Mouse (Mus musculus): ENCODE results near the gene Ctrc. TPM values are rescaled to one million over a fixed set of nuclear protein-coding genes. Genes with fewer than 3 reads are reported as not detected.
A peak's percentile ranks its signal among the peaks of the same experiment; 100 is the strongest.

The Ctrc gene
- total and polyA plus RNA-seq, 3 experiments, result not detected

DNA sequence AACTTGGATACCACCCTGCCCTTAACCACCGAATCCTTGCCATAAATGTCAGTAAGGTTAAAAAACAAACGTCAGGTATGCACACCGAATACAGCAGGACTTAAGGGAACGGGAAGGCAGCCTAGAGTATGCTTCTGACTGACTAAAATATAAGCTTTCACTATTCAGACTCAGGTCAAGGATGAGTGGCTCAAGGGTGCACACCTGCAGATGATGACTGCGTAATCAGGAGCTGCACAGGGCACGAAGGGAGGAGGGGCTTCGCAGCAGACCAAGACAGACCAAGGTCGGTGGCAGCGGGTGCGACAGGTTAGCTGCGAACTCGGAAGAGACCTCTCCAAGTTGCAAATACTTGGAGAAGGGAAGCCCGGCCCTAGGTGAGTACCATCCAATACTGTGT, 60.0 kb downstream of the Ctrc start:
- H3K4me1 ChIP-seq (ENCODE audit: control insufficient read depth in 1 of 2, insufficient read depth in 2 of 2), result peaks cover 6 to 38% of the 10 kb centered on the region in 2 experiments
- H3K4me3 ChIP-seq (replicated peaks in 1 of 3; ENCODE audit: low read depth in 2 of 3, low read length in 2 of 3, poor library complexity in 1 of 3), result no peak overlapping the region
- no peak for TF ChIP-seq CHD1 (IDR thresholded peaks at IDR 0.05; ENCODE audit: low read depth, low read length)
- 0 out of 2 replicates have a peak, but pooled peaks have one; percentile 41 for TF ChIP-seq IRF4 (IDR thresholded peaks at IDR 0.05; ENCODE audit: low read depth, low read length)
- TF ChIP-seq EP300 (IDR thresholded peaks at IDR 0.05; ENCODE audit: low read length), result peak; percentile 19; the same call in 1 of the 2 replicates
- TF ChIP-seq BHLHE40 (IDR thresholded peaks at IDR 0.05; ENCODE audit: low read depth, low read length), result peak; percentile 41; the same call in 1 of the 2 replicates
- no peak for TF ChIP-seq USF1 (IDR thresholded peaks at IDR 0.05; ENCODE audit: low read depth, low read length)
- no peak for TF ChIP-seq UBTF (IDR thresholded peaks at IDR 0.05; ENCODE audit: low read depth, low read length)
- no peak for TF ChIP-seq GABPA (IDR thresholded peaks at IDR 0.05; ENCODE audit: insufficient replicate concordance, low read depth, low read length)
- no peak for TF ChIP-seq CTCF (conservative IDR thresholded peaks at IDR 0.05 in 1 of 2, IDR thresholded peaks at IDR 0.05 in 1 of 2; ENCODE audit: low read depth in 2 of 2, low read length in 2 of 2)
- TF ChIP-seq TCF12 (IDR thresholded peaks at IDR 0.05; ENCODE audit: low read depth, low read length), result peak; percentile 66
- no peak for TF ChIP-seq TBP (conservative IDR thresholded peaks at IDR 0.05; ENCODE audit: low read depth, low read length)
- 0 out of 2 replicates have a peak, but pooled peaks have one; percentile 8 for TF ChIP-seq ETS1 (conservative IDR thresholded peaks at IDR 0.05; ENCODE audit: low read depth, low read length)
- H3K9ac ChIP-seq (ENCODE audit: insufficient read depth, low read depth), result no peak overlapping the region
- H3K36me3 ChIP-seq (replicated peaks in 1 of 2; ENCODE audit: control insufficient read depth in 1 of 2, insufficient read depth in 1 of 2, low read length in 1 of 2), result peaks cover 36 to 60% of the 10 kb centered on the region in 2 experiments
- DNase-seq (ENCODE audit: extremely low read depth), result peak; percentile 62
- dilution Hi-C loops (cut with MboI; ENCODE audit: extremely low pct_ligation_motif_present, extremely low pct_unique_long_range_greater_than_20kb, low sequenced_read_pairs) (no loop called here), in situ Hi-C loops (cut with MboI; ENCODE audit: low pct_ligation_motif_present, low pct_unique_long_range_greater_than_20kb, low sequenced_read_pairs) (no loop called here)
- H3K79me2 ChIP-seq (replicated peaks; ENCODE audit: control insufficient read depth, extremely low read depth, insufficient read depth, poor library complexity, severe bottlenecking), result no peaks in the 10 kb centered on the region
- no peak overlapping the region for H3K4me2 ChIP-seq (ENCODE audit: insufficient read depth, low read depth, poor library complexity, severe bottlenecking)
- no peaks in the 10 kb centered on the region for H3K27me3 ChIP-seq (replicated peaks)
- H3K27ac ChIP-seq (ENCODE audit: insufficient read depth, low read depth), result no peak overlapping the region
- no peaks in the 10 kb centered on the region for H3K9me3 ChIP-seq (replicated peaks; ENCODE audit: low read length)

DNA sequence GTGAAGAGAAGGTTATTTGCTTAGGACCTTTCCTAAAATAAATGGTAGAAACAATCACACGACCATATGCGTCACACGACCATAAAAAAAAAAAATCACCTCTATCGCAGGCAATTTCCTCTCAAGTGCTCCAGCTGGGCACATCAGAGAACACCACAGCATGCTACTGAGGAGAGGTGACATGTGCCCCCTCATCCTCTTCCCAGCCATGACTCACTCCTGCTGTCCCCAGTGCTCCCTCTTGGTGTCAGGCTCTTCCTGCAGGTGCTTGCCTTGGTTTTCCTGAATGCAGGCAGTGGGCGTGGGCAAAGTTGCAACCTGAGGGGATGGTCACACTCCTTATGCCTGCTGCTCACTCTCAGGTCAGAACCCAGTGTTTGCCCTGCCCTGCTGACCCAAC, 61.3 kb downstream of the Ctrc start:
- in situ Hi-C loops (cut with MboI; ENCODE audit: low pct_ligation_motif_present, low pct_unique_long_range_greater_than_20kb, low sequenced_read_pairs), result no loop called here
- no peak overlapping the region for H3K27ac ChIP-seq (ENCODE audit: insufficient read depth, low read depth)
- H3K9ac ChIP-seq (ENCODE audit: insufficient read depth, low read depth), result no peak overlapping the region
- DNase-seq (ENCODE audit: extremely low read depth), result no peak
- no peaks in the 10 kb centered on the region for H3K79me2 ChIP-seq (replicated peaks; ENCODE audit: control insufficient read depth, extremely low read depth, insufficient read depth, poor library complexity, severe bottlenecking)
- H3K4me3 ChIP-seq (replicated peaks in 1 of 3; ENCODE audit: low read depth in 2 of 3, low read length in 2 of 3, poor library complexity in 1 of 3), result no peak overlapping the region
- dilution Hi-C loops (cut with MboI; ENCODE audit: extremely low pct_ligation_motif_present, extremely low pct_unique_long_range_greater_than_20kb, low sequenced_read_pairs), result no loop called here
- H3K27me3 ChIP-seq (replicated peaks), result no peaks in the 10 kb centered on the region
- peaks cover 48 to 73% of the 10 kb centered on the region in 2 experiments for H3K36me3 ChIP-seq (replicated peaks in 1 of 2; ENCODE audit: control insufficient read depth in 1 of 2, insufficient read depth in 1 of 2, low read length in 1 of 2)
- no peak overlapping the region for H3K4me2 ChIP-seq (ENCODE audit: insufficient read depth, low read depth, poor library complexity, severe bottlenecking)
- peaks cover 6 to 35% of the 10 kb centered on the region in 2 experiments for H3K4me1 ChIP-seq (ENCODE audit: control insufficient read depth in 1 of 2, insufficient read depth in 2 of 2)
- TF ChIP-seq BHLHE40 (IDR thresholded peaks at IDR 0.05; ENCODE audit: low read depth, low read length) (no peak), SMC3 (IDR thresholded peaks at IDR 0.05; ENCODE audit: low read depth, low read length) (no peak), PAX5 (IDR thresholded peaks at IDR 0.05; ENCODE audit: low read length) (no peak), CTCF (conservative IDR thresholded peaks at IDR 0.05 in 1 of 2, IDR thresholded peaks at IDR 0.05 in 1 of 2; ENCODE audit: low read depth in 2 of 2, low read length in 2 of 2) (0 out of 4 replicates have a peak, but pooled peaks of 1 of the 2 experiments have one; percentile 11), RAD21 (IDR thresholded peaks at IDR 0.05; ENCODE audit: low read depth, low read length) (peak; percentile 6), TCF12 (IDR thresholded peaks at IDR 0.05; ENCODE audit: low read depth, low read length) (no peak), JUND (conservative IDR thresholded peaks at IDR 0.05; ENCODE audit: low read depth, low read length) (no peak), ELF1 (IDR thresholded peaks at IDR 0.05; ENCODE audit: low read depth, low read length) (no peak), UBTF (IDR thresholded peaks at IDR 0.05; ENCODE audit: low read depth, low read length) (no peak)
- H3K9me3 ChIP-seq (replicated peaks; ENCODE audit: low read length), result no peaks in the 10 kb centered on the region
